Mouse (Mus musculus): ENCODE measurements around the gene Atp6v1fnb. TPM values are rescaled to one million over a fixed set of nuclear protein-coding genes. Genes with fewer than 3 reads are reported as not detected.

Atp6v1fnb gene
- not detected in 2 replicates for polyA plus RNA-seq (2015; fragmentation: Nextera tagmentation; extraction: Ambion mirVana)

- peaks cover 19% of the 10 kb centered on the region for H3K4me1 ChIP-seq
- H3K27me3 ChIP-seq = no peaks in the 10 kb centered on the region
- WGBS = 86% methylated on average over 4 of the region's 4 CpGs
- H3K9ac ChIP-seq = no peak within 1 kb of the TSS
- no peak for ATAC-seq (ENCODE audit: insufficient number of reproducible peaks, low FRiP score, low TSS enrichment, low read depth)
- H3K9me3 ChIP-seq = no peaks in the 10 kb centered on the region
- no peak within 1 kb of the TSS for H3K4me2 ChIP-seq
- peaks cover 20% of the 10 kb centered on the region for H3K36me3 ChIP-seq
- H3K27ac ChIP-seq = no peak within 1 kb of the TSS
- no peak within 1 kb of the TSS for H3K4me3 ChIP-seq
These were observed at the start of gene Atp6v1fnb for GRCm38 (mm10) chr6:29471137-29471536. Gene Atp6v1fnb, plus strand, starts transcription at chr6:29471437.

- Histone ChIP-seq H3K4me3 (no peak overlapping the region), H3K27me3 (no peaks in the 10 kb centered on the region), H3K4me1 (no peaks in the 10 kb centered on the region), H3K36me3 (no peaks in the 10 kb centered on the region; the same call in 1 of the 2 replicates), H3K27ac (no peak overlapping the region), H3K9ac (no peak overlapping the region), H3K9me3 (no peaks in the 10 kb centered on the region), H3K4me2 (no peak overlapping the region)
- ATAC-seq (ENCODE audit: insufficient number of reproducible peaks, low FRiP score, low TSS enrichment, low read depth) = no peak
- 87% methylated on average over 8 of the region's 8 CpGs for WGBS
These were observed 46.1 kb upstream of the Atp6v1fnb start for GRCm38 (mm10) chr6:29425118-29425517.

GRCm38 (mm10) chr6:29426331-29426730, 44.9 kb upstream of the Atp6v1fnb start:
- Histone ChIP-seq H3K4me2 (no peak overlapping the region), H3K27ac (no peak overlapping the region), H3K4me1 (peaks cover 7% of the 10 kb centered on the region), H3K36me3 (no peaks in the 10 kb centered on the region), H3K27me3 (no peaks in the 10 kb centered on the region), H3K9ac (no peak overlapping the region), H3K9me3 (no peaks in the 10 kb centered on the region), H3K4me3 (no peak overlapping the region)
- no peak for ATAC-seq (ENCODE audit: insufficient number of reproducible peaks, low FRiP score, low TSS enrichment, low read depth)
- WGBS = 68% methylated on average over 6 of the region's 6 CpGs

GRCm38 (mm10) chr6:29428171-29428570, 43.1 kb upstream of the Atp6v1fnb start:
- H3K36me3 ChIP-seq = no peaks in the 10 kb centered on the region
- no peaks in the 10 kb centered on the region for H3K9me3 ChIP-seq
- H3K4me3 ChIP-seq = no peak overlapping the region
- no peak for ATAC-seq (ENCODE audit: insufficient number of reproducible peaks, low FRiP score, low TSS enrichment, low read depth)
- H3K4me2 ChIP-seq = no peak overlapping the region
- H3K27ac ChIP-seq = no peak overlapping the region
- 65% methylated on average over 4 of the region's 4 CpGs for WGBS
- peaks cover 23% of the 10 kb centered on the region for H3K4me1 ChIP-seq
- H3K9ac ChIP-seq = no peak overlapping the region
- H3K27me3 ChIP-seq = peaks cover 2% of the 10 kb centered on the region; the same call in 1 of the 2 replicates

GRCm38 (mm10) chr6:29430681-29431420, 40.4 kb upstream of the Atp6v1fnb start:
- no peak overlapping the region for H3K9ac ChIP-seq
- H3K27me3 ChIP-seq = peaks cover 12% of the 10 kb centered on the region; the same call in 1 of the 2 replicates
- no peak overlapping the region for H3K4me2 ChIP-seq
- no peak overlapping the region for H3K4me3 ChIP-seq
- peaks cover 50% of the 10 kb centered on the region for H3K4me1 ChIP-seq
- no peaks in the 10 kb centered on the region for H3K36me3 ChIP-seq
- H3K27ac ChIP-seq = 0 out of 2 replicates have a peak overlapping the region, but pooled peaks have one; percentile 11
- 42% methylated on average over 15 of the region's 15 CpGs for WGBS
- no peaks in the 10 kb centered on the region for H3K9me3 ChIP-seq
- ATAC-seq (ENCODE audit: insufficient number of reproducible peaks, low FRiP score, low TSS enrichment, low read depth) = no peak

GRCm38 (mm10) chr6:29431473-29431872, 39.8 kb upstream of the Atp6v1fnb start:
- 19% methylated on average over 5 of the region's 5 CpGs for WGBS
- no peak overlapping the region for H3K27ac ChIP-seq
- no peaks in the 10 kb centered on the region for H3K36me3 ChIP-seq
- H3K9ac ChIP-seq = no peak overlapping the region
- peaks cover 12% of the 10 kb centered on the region; the same call in 1 of the 2 replicates for H3K27me3 ChIP-seq
- no peaks in the 10 kb centered on the region for H3K9me3 ChIP-seq
- ATAC-seq (ENCODE audit: insufficient number of reproducible peaks, low FRiP score, low TSS enrichment, low read depth) = no peak
- no peak overlapping the region for H3K4me2 ChIP-seq
- peaks cover 56% of the 10 kb centered on the region for H3K4me1 ChIP-seq
- H3K4me3 ChIP-seq = no peak overlapping the region

DNA sequence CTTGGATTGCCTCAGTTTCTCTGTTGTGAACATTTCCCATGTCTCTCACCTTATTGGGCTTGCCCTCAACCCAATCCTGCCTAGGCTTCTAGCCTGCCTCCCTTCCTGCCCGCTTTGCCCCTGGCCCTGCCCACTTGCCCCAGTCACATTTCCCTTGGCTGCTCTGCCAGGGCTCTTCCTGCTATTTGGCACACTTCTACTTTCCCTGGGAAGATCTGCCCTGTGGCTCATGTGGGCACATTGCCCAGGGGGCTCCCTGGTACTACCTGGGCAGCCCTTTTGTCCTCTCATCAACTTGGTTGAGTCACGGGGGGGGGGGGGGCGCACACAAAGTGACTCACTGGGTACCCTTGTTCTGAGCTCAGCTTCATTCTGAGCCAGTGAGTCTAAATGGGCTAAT, 39.1 kb upstream of the Atp6v1fnb start:
- Histone ChIP-seq H3K4me1 (peaks cover 63% of the 10 kb centered on the region), H3K9me3 (no peaks in the 10 kb centered on the region), H3K9ac (no peak overlapping the region), H3K4me2 (no peak overlapping the region), H3K36me3 (no peaks in the 10 kb centered on the region), H3K4me3 (no peak overlapping the region), H3K27me3 (peaks cover 12% of the 10 kb centered on the region; the same call in 1 of the 2 replicates), H3K27ac (no peak overlapping the region)
- ATAC-seq (ENCODE audit: insufficient number of reproducible peaks, low FRiP score, low TSS enrichment, low read depth) = no peak
- WGBS = 37% methylated on average over 3 of the region's 3 CpGs

GRCm38 (mm10) chr6:29432676-29433037, 38.6 kb upstream of the Atp6v1fnb start:
- peak overlapping the region; percentile 82 for H3K4me2 ChIP-seq
- H3K27ac ChIP-seq = 0 out of 2 replicates have a peak overlapping the region, but pooled peaks have one; percentile 87
- H3K27me3 ChIP-seq = peaks cover 12% of the 10 kb centered on the region; the same call in 1 of the 2 replicates
- H3K36me3 ChIP-seq = no peaks in the 10 kb centered on the region
- no peak for ATAC-seq (ENCODE audit: insufficient number of reproducible peaks, low FRiP score, low TSS enrichment, low read depth)
- H3K4me3 ChIP-seq = peak overlapping the region; percentile 61
- peaks cover 64% of the 10 kb centered on the region for H3K4me1 ChIP-seq
- H3K9me3 ChIP-seq = no peaks in the 10 kb centered on the region
- H3K9ac ChIP-seq = peak overlapping the region; percentile 62; the same call in 1 of the 2 replicates

DNA sequence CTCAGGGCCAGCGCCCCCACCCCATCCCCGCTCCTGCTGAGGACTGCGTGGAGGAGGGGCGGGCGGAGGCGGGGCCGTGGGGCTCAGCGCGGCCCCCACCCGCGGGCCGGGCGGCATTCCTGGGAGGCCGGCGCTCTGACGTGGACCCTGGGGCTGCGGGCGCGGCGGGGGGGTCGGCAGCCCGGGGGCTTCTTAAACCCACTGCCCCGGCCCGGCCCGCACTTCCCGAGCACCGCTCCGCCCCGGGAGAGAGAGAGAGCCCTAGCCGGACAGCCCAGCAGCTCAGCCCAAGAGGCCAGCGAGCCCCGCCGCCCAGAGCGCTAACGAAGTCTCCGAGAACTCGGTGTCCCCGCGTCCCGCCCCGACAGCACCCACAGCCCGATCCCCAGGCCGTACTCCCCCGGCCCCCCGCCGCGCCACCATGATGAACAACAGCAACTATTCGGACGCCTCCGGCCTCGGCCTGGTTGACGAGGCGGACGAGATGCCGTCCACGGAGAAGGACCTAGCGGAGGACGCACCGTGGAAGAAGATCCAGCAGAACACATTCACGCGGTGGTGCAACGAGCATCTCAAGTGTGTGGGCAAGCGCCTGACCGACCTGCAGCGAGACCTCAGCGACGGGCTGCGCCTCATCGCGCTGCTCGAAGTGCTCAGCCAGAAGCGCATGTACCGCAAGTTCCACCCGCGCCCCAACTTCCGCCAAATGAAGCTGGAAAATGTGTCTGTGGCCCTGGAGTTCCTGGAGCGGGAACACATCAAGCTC, 38.0 kb upstream of the Atp6v1fnb start, which contains the start of gene Flnc:
Gene Flnc, plus strand, starts transcription at position 219 of the 766 bp plus-strand sequence.
- ATAC-seq (ENCODE audit: insufficient number of reproducible peaks, low FRiP score, low TSS enrichment, low read depth) = 0 out of 2 replicates have a peak, but pooled peaks have one; percentile 7
- Histone ChIP-seq H3K27ac (peak within 1 kb of the TSS; percentile 87), H3K27me3 (peaks cover 12% of the 10 kb centered on the region; the same call in 1 of the 2 replicates), H3K4me1 (peaks cover 64% of the 10 kb centered on the region), H3K9me3 (no peaks in the 10 kb centered on the region), H3K4me3 (peak within 1 kb of the TSS; percentile 61), H3K4me2 (peak within 1 kb of the TSS; percentile 82), H3K36me3 (peaks cover 5% of the 10 kb centered on the region; the same call in 1 of the 2 replicates), H3K9ac (peak within 1 kb of the TSS; percentile 62)
- WGBS = under 1% methylated on average over 71 of the region's 77 CpGs

DNA sequence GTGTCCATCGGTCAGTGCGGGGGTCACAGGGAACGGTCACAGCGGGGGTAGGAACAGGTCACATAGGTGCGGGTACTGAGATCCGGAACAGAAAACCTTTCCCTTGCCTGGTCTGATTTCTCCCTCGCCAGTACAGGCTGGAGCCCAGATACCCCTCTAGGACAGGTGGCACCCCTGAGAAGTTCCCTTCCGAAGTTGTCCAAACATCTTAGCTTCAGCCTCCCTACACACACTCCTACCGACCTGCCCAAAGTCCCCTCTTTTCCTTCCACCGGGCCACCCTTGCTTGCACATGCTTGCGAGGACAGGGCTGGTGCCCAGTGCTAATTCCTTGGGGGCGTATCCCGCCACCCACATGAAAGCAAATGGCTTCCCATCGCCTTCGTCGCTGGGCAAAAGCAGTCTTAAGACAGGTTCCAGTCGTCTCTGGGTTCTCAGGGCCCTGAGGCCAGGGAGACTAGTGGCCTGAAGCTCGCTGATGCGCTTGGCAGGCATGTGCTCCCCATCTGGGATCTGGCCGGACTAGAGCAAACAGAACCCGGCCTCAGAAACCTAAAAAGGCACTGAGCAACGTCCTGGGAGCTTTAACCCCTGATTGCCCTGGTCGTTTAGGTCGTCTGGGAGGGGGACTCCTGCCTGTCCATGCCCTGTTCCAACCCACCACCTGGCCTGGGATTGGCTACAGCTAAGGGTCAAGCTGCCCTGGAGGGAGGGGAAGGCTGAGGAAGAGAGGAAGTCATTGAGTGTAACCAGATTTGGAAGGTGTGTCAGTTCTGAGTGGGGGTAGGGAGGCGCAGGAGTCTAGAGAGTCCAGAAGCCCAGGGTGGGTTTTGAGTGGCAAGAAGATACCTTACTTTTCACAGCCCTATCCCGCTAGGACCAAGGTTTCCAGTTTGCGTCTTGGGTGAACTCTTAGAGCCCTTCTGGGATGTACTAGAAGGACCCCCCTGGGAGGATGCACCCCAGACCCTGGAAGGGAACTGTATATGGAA, 37.1 kb upstream of the Atp6v1fnb start:
- 8% methylated on average over 27 of the region's 27 CpGs for WGBS
- H3K4me2 ChIP-seq = peak overlapping the region; percentile 82
- ATAC-seq (ENCODE audit: insufficient number of reproducible peaks, low FRiP score, low TSS enrichment, low read depth) = no peak

More for the DNA sequence above, 37.1 kb upstream of the Atp6v1fnb start:
- peak overlapping the region; percentile 62 for H3K9ac ChIP-seq
- no peaks in the 10 kb centered on the region for H3K9me3 ChIP-seq
- peaks cover 13% of the 10 kb centered on the region for H3K36me3 ChIP-seq
- H3K27ac ChIP-seq = peak overlapping the region; percentile 87
- peaks cover 66% of the 10 kb centered on the region for H3K4me1 ChIP-seq
- peaks cover 12% of the 10 kb centered on the region; the same call in 1 of the 2 replicates for H3K27me3 ChIP-seq
- H3K4me3 ChIP-seq = peak overlapping the region; percentile 61

All from limb, embryonic 15.5 days (tissue).